Mouse (Mus musculus): ENCODE data around the gene Tesk1.

GRCm38 (mm10) chr4:43490801-43491200 is 49.1 kb downstream of the Tesk1 start:
- TF ChIP-seq CTCF (IDR thresholded peaks at IDR 0.05; ENCODE audit: borderline replicate concordance, control insufficient read depth, extremely low read depth, insufficient read depth, low read length, poor library complexity) (no peak), POLR2A (IDR thresholded peaks at IDR 0.05; ENCODE audit: control insufficient read depth, extremely low read depth, insufficient read depth, low read length, poor library complexity) (no peak)
